Mouse (Mus musculus): ENCODE measurements around the gene Sipa1l3. TPM values are rescaled to one million over a fixed set of nuclear protein-coding genes. Genes with fewer than 3 reads are reported as not detected.

Gene Sipa1l3
- polyA plus RNA-seq, 1 experiment from 2014 or later: 21.5 TPM

Other genes with a start within 250 kb of the Sipa1l3 start
- gene Spint2, start 236.7 kb downstream of the Sipa1l3 start, polyA plus RNA-seq (2015; fragmentation: Nextera tagmentation; extraction: Ambion mirVana): 118 and 127 TPM in 2 replicates
- gene Ppp1r14a, start 229.3 kb downstream of the Sipa1l3 start, polyA plus RNA-seq (2015; fragmentation: Nextera tagmentation; extraction: Ambion mirVana): 10.1 and 10.5 TPM in 2 replicates
- gene Dpf1, start 214.7 kb downstream of the Sipa1l3 start, polyA plus RNA-seq (2015; fragmentation: Nextera tagmentation; extraction: Ambion mirVana): 28.4 and 29.9 TPM in 2 replicates
- not detected in 2 replicates for gene Catsperg2, start 208.4 kb upstream of the Sipa1l3 start, polyA plus RNA-seq (2015; fragmentation: Nextera tagmentation; extraction: Ambion mirVana)
- 12.8 and 16.3 TPM in 2 replicates for gene Zfp84, start 249.9 kb upstream of the Sipa1l3 start, polyA plus RNA-seq (2015; fragmentation: Nextera tagmentation; extraction: Ambion mirVana)